Mouse (Mus musculus): ENCODE data around the gene Kcnj6. TPM values are rescaled to one million over a fixed set of nuclear protein-coding genes. Genes with fewer than 3 reads are reported as not detected.
A peak's percentile ranks its signal among the peaks of the same experiment; 100 is the strongest.

Gene Kcnj6
- polyA plus RNA-seq, 1 experiment from 2014 or later = not detected

GRCm38 (mm10) chr16:94798241-94798640, 199.3 kb downstream of the Kcnj6 start:
- no peak overlapping the region for H3K4me2 ChIP-seq (replicated peaks; ENCODE audit: low read depth, low read length)
- no peaks in the 10 kb centered on the region for H3K27me3 ChIP-seq (replicated peaks; ENCODE audit: insufficient read depth, low read length)
- H3K9ac ChIP-seq (replicated peaks; ENCODE audit: low read depth) = no peak overlapping the region
- no peak overlapping the region for H3K4me3 ChIP-seq (ENCODE audit: low read depth, low read length)
- no peak for TF ChIP-seq CTCF (IDR thresholded peaks at IDR 0.05)
- TF ChIP-seq EP300 (IDR thresholded peaks at IDR 0.05) = no peak
- DNase-seq (ENCODE audit: low spot score) = no peak
- H3K4me1 ChIP-seq (ENCODE audit: insufficient read depth, low read depth, low read length) = no peaks in the 10 kb centered on the region
- no peak for ATAC-seq
- 77% methylated on average over 8 of the region's 12 CpGs for WGBS
- no peaks in the 10 kb centered on the region for H3K36me3 ChIP-seq (ENCODE audit: insufficient read depth, low read length)
- no peaks in the 10 kb centered on the region for H3K9me3 ChIP-seq (ENCODE audit: low read length)
- H3K27ac ChIP-seq (ENCODE audit: low read length) = no peak overlapping the region

- Histone ChIP-seq H3K27me3 (replicated peaks; ENCODE audit: insufficient read depth, low read length) (no peaks in the 10 kb centered on the region), H3K36me3 (ENCODE audit: insufficient read depth, low read length) (no peaks in the 10 kb centered on the region), H3K27ac (ENCODE audit: low read length) (no peak overlapping the region), H3K4me3 (ENCODE audit: low read depth, low read length) (no peak overlapping the region), H3K9me3 (ENCODE audit: low read length) (no peaks in the 10 kb centered on the region), H3K4me2 (replicated peaks; ENCODE audit: low read depth, low read length) (no peak overlapping the region), H3K4me1 (ENCODE audit: insufficient read depth, low read depth, low read length) (no peaks in the 10 kb centered on the region), H3K9ac (replicated peaks; ENCODE audit: low read depth) (no peak overlapping the region)
- TF ChIP-seq CTCF (IDR thresholded peaks at IDR 0.05) (no peak), EP300 (IDR thresholded peaks at IDR 0.05) (no peak)
- DNase-seq (ENCODE audit: low spot score) (no peak), ATAC-seq (no peak)
- 67% methylated on average over 6 of the region's 6 CpGs for WGBS
Measured at GRCm38 (mm10) chr16:94797366-94797765, 200.1 kb downstream of the Kcnj6 start.

- no peaks in the 10 kb centered on the region for H3K9me3 ChIP-seq (ENCODE audit: low read length)
- DNase-seq (ENCODE audit: low spot score) (no peak), ATAC-seq (no peak)
- no peak overlapping the region for H3K4me2 ChIP-seq (replicated peaks; ENCODE audit: low read depth, low read length)
- 55% methylated on average over 7 of the region's 7 CpGs for WGBS
- H3K9ac ChIP-seq (replicated peaks; ENCODE audit: low read depth) = no peak overlapping the region
- TF ChIP-seq EP300 (IDR thresholded peaks at IDR 0.05) (no peak), CTCF (IDR thresholded peaks at IDR 0.05) (no peak)
- H3K4me3 ChIP-seq (ENCODE audit: low read depth, low read length) = no peak overlapping the region
- no peaks in the 10 kb centered on the region for H3K36me3 ChIP-seq (ENCODE audit: insufficient read depth, low read length)
- no peaks in the 10 kb centered on the region for H3K27me3 ChIP-seq (replicated peaks; ENCODE audit: insufficient read depth, low read length)
- H3K4me1 ChIP-seq (ENCODE audit: insufficient read depth, low read depth, low read length) = no peaks in the 10 kb centered on the region
- H3K27ac ChIP-seq (ENCODE audit: low read length) = no peak overlapping the region
Measured at GRCm38 (mm10) chr16:94793041-94793440, 204.5 kb downstream of the Kcnj6 start.

GRCm38 (mm10) chr16:94789958-94790357, 207.5 kb downstream of the Kcnj6 start:
- no peak overlapping the region for H3K4me2 ChIP-seq (replicated peaks; ENCODE audit: low read depth, low read length)
- H3K4me3 ChIP-seq (ENCODE audit: low read depth, low read length) = no peak overlapping the region
- H3K9me3 ChIP-seq (ENCODE audit: low read length) = no peaks in the 10 kb centered on the region
- TF ChIP-seq EP300 (IDR thresholded peaks at IDR 0.05) = no peak
- peak; percentile 92 for TF ChIP-seq CTCF (IDR thresholded peaks at IDR 0.05)
- no peaks in the 10 kb centered on the region for H3K4me1 ChIP-seq (ENCODE audit: insufficient read depth, low read depth, low read length)
- no peak overlapping the region for H3K27ac ChIP-seq (ENCODE audit: low read length)
- H3K9ac ChIP-seq (replicated peaks; ENCODE audit: low read depth) = no peak overlapping the region
- ATAC-seq (no peak; the same call in 1 of the 2 replicates), DNase-seq (ENCODE audit: low spot score) (peak; percentile 54)
- no peaks in the 10 kb centered on the region for H3K27me3 ChIP-seq (replicated peaks; ENCODE audit: insufficient read depth, low read length)
- H3K36me3 ChIP-seq (ENCODE audit: insufficient read depth, low read length) = no peaks in the 10 kb centered on the region
- 27% methylated on average over 6 of the region's 6 CpGs for WGBS

- no peaks in the 10 kb centered on the region for H3K9me3 ChIP-seq (ENCODE audit: low read length)
- ATAC-seq (no peak), DNase-seq (ENCODE audit: low spot score) (no peak)
- TF ChIP-seq CTCF (IDR thresholded peaks at IDR 0.05) = no peak
- TF ChIP-seq EP300 (IDR thresholded peaks at IDR 0.05) = no peak
- H3K9ac ChIP-seq (replicated peaks; ENCODE audit: low read depth) = no peak overlapping the region
- no peaks in the 10 kb centered on the region for H3K36me3 ChIP-seq (ENCODE audit: insufficient read depth, low read length)
- H3K27me3 ChIP-seq (replicated peaks; ENCODE audit: insufficient read depth, low read length) = no peaks in the 10 kb centered on the region
- WGBS = 80% methylated on average over 7 of the region's 7 CpGs
- H3K4me1 ChIP-seq (ENCODE audit: insufficient read depth, low read depth, low read length) = no peaks in the 10 kb centered on the region
- no peak overlapping the region for H3K4me3 ChIP-seq (ENCODE audit: low read depth, low read length)
- H3K4me2 ChIP-seq (replicated peaks; ENCODE audit: low read depth, low read length) = no peak overlapping the region
- no peak overlapping the region for H3K27ac ChIP-seq (ENCODE audit: low read length)
Measured at GRCm38 (mm10) chr16:94788716-94789115, 208.8 kb downstream of the Kcnj6 start.

GRCm38 (mm10) chr16:94788165-94788564, 209.3 kb downstream of the Kcnj6 start:
- 7% methylated on average over 16 of the region's 16 CpGs for WGBS
- no peaks in the 10 kb centered on the region for H3K27me3 ChIP-seq (replicated peaks; ENCODE audit: insufficient read depth, low read length)
- H3K4me1 ChIP-seq (ENCODE audit: insufficient read depth, low read depth, low read length) = no peaks in the 10 kb centered on the region
- H3K36me3 ChIP-seq (ENCODE audit: insufficient read depth, low read length) = no peaks in the 10 kb centered on the region
- no peak overlapping the region for H3K4me2 ChIP-seq (replicated peaks; ENCODE audit: low read depth, low read length)
- H3K9ac ChIP-seq (replicated peaks; ENCODE audit: low read depth) = no peak overlapping the region
- no peak overlapping the region for H3K4me3 ChIP-seq (ENCODE audit: low read depth, low read length)
- H3K27ac ChIP-seq (ENCODE audit: low read length) = no peak overlapping the region
- no peak for TF ChIP-seq EP300 (IDR thresholded peaks at IDR 0.05)
- TF ChIP-seq CTCF (IDR thresholded peaks at IDR 0.05) = peak; percentile 90
- H3K9me3 ChIP-seq (ENCODE audit: low read length) = no peaks in the 10 kb centered on the region
- ATAC-seq (0 out of 2 replicates have a peak, but pooled peaks have one; percentile 21), DNase-seq (ENCODE audit: low spot score) (peak; percentile 31)

GRCm38 (mm10) chr16:94785873-94786272, 211.6 kb downstream of the Kcnj6 start:
- Histone ChIP-seq H3K4me1 (ENCODE audit: insufficient read depth, low read depth, low read length) (no peaks in the 10 kb centered on the region), H3K4me3 (ENCODE audit: low read depth, low read length) (no peak overlapping the region), H3K9me3 (ENCODE audit: low read length) (no peaks in the 10 kb centered on the region), H3K27me3 (replicated peaks; ENCODE audit: insufficient read depth, low read length) (no peaks in the 10 kb centered on the region), H3K27ac (ENCODE audit: low read length) (no peak overlapping the region), H3K9ac (replicated peaks; ENCODE audit: low read depth) (no peak overlapping the region), H3K36me3 (ENCODE audit: insufficient read depth, low read length) (no peaks in the 10 kb centered on the region), H3K4me2 (replicated peaks; ENCODE audit: low read depth, low read length) (no peak overlapping the region)
- TF ChIP-seq CTCF (IDR thresholded peaks at IDR 0.05) (no peak), EP300 (IDR thresholded peaks at IDR 0.05) (no peak)
- 73% methylated on average over 5 of the region's 5 CpGs for WGBS
- ATAC-seq = no peak
- DNase-seq (ENCODE audit: low spot score) = no peak
